Comparison of ENCODE assay signal across 30 mouse cellular contexts in genomic region chr2:135723387-135723786, GRCm38 (mm10).
"Had no signal": no experiment of that assay in that cellular context is flagged by ENCODE, and none has a peak within 500 bp of the region (broad histone marks: within the 10 kb centered on the region; RNA-seq: fewer than 3 reads in every experiment).

No protein-coding gene starts in this region.

- H3K4me2 ChIP-seq: limb, embryonic 12.5 days; limb, embryonic 13.5 days; limb, embryonic 15.5 days; liver, embryonic 11.5 days; liver, embryonic 12.5 days; liver, embryonic 13.5 days; liver, embryonic 15.5 days; lung, embryonic 14.5 days; lung, embryonic 15.5 days; midbrain, embryonic 12.5 days; midbrain, embryonic 15.5 days; neural tube, embryonic 12.5 days had no signal

- ATAC-seq: liver, embryonic 12.5 days; liver, postnatal 0 days; lung, postnatal 0 days; midbrain, embryonic 15.5 days; midbrain, embryonic 16.5 days had no signal

- H3K36me3 ChIP-seq: limb, embryonic 10.5 days; limb, embryonic 12.5 days; limb, embryonic 13.5 days; limb, embryonic 15.5 days; liver, embryonic 12.5 days; liver, embryonic 13.5 days; liver, embryonic 15.5 days; lung, embryonic 15.5 days; midbrain, embryonic 10.5 days; midbrain, embryonic 12.5 days; midbrain, embryonic 15.5 days; neural tube, embryonic 12.5 days had no signal

- H3K9ac ChIP-seq: limb, embryonic 12.5 days; limb, embryonic 13.5 days; limb, embryonic 15.5 days; liver, embryonic 12.5 days; liver, embryonic 13.5 days; liver, embryonic 14.5 days; liver, embryonic 15.5 days; liver, postnatal 0 days; lung, embryonic 14.5 days; lung, embryonic 15.5 days; midbrain, embryonic 12.5 days; midbrain, embryonic 15.5 days; neural tube, embryonic 12.5 days had no signal

- H3K4me3 ChIP-seq: limb, embryonic 10.5 days; limb, embryonic 12.5 days; limb, embryonic 13.5 days; limb, embryonic 15.5 days; liver, embryonic 12.5 days; liver, embryonic 13.5 days; liver, embryonic 15.5 days; lung, embryonic 15.5 days; midbrain, embryonic 10.5 days; midbrain, embryonic 12.5 days; midbrain, embryonic 15.5 days; myocyte; neural tube, embryonic 12.5 days had no signal

- DNase-seq: left cerebral cortex, postnatal 4 days; liver; liver, embryonic 13.5 days; liver, postnatal 0 days; lung, adult 18-20 months; lung, adult 2 months; lung, embryonic 14.5 days; lung, postnatal 10 days; lung, postnatal 14 days; lung, postnatal 36 days; lung, postnatal 4 days; midbrain, embryonic 14.5 days had no signal

- H3K4me1 ChIP-seq: limb, embryonic 12.5 days; limb, embryonic 13.5 days; limb, embryonic 15.5 days; liver, embryonic 15.5 days; neural tube, embryonic 12.5 days had no signal

- H3K9me3 ChIP-seq: limb, embryonic 10.5 days; limb, embryonic 12.5 days; limb, embryonic 13.5 days; limb, embryonic 15.5 days; liver, embryonic 12.5 days; liver, embryonic 13.5 days; liver, embryonic 15.5 days; lung, embryonic 15.5 days; megakaryocyte, embryonic 14.5 days; midbrain, embryonic 10.5 days; midbrain, embryonic 12.5 days; midbrain, embryonic 15.5 days; neural tube, embryonic 12.5 days had no signal

- H3K27me3 ChIP-seq: limb, embryonic 12.5 days; limb, embryonic 13.5 days; limb, embryonic 15.5 days; liver, embryonic 12.5 days; liver, embryonic 13.5 days; liver, embryonic 15.5 days; lung, embryonic 15.5 days; megakaryocyte, embryonic 14.5 days; midbrain, embryonic 12.5 days; midbrain, embryonic 15.5 days; neural tube, embryonic 12.5 days had no signal

- H3K27ac ChIP-seq: limb, embryonic 10.5 days; limb, embryonic 12.5 days; limb, embryonic 13.5 days; limb, embryonic 15.5 days; liver, embryonic 12.5 days; liver, embryonic 13.5 days; liver, embryonic 14.5 days; liver, embryonic 15.5 days; lung, embryonic 15.5 days; macrophage; midbrain, embryonic 12.5 days; midbrain, embryonic 15.5 days; neural tube, embryonic 12.5 days had no signal
